Mouse (Mus musculus) ES-CJ7 (cell line): Measurements from ENCODE around the gene Sema3c.

Experiments
- DNase-seq: peaks from one replicate; pipeline ENCODE4 v3.0.0; 2011; ENCODE audit warnings: low read depth, low spot score

Sema3c gene

GRCm38 (mm10) chr5:17647643-17648226, 73.7 kb downstream of the Sema3c start:
- no peak for DNase-seq

- no peak for DNase-seq
These were observed 74.9 kb downstream of the Sema3c start for GRCm38 (mm10) chr5:17648865-17649542.

GRCm38 (mm10) chr5:17661223-17661622, 87.1 kb downstream of the Sema3c start:
- no peak for DNase-seq

DNA sequence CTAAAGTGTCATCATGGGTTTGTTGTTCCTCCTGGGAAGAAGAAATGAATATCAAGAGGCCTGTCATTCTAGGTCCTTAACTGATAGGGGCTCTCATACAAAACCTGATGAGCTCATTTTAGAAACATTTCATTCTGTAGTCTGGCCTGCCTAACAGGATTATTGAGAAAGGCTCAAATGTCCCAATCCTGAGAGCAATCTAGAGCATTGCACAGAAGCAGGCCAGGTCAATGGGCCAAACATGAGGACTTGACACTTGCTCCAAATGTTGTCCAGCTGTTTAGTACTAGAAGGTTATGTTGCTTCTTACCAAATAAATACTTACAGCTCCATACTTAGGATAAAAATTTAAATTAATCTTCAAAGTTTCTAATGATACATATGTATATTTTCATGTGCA, 97.3 kb downstream of the Sema3c start:
- no peak for DNase-seq

DNA sequence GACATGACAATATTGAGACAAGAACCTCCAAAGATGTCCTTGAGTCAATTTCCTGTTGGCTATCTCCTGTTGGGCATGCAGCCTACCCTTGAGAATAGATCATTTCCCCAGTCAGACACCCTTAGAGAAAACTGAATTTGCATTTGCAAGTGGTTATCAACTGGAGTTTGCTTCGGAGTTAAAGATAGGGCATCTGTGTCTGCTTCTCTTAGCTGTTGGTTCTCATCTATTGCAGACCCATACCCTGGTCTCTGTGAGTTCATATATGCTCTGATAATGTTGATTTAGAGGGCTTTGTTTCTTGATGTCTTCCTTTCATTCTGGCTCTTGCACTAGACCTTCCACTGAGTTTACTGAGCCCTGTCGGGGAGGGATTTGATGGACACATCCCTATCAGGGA, 106.8 kb downstream of the Sema3c start:
- no peak for DNase-seq

GRCm38 (mm10) chr5:17689121-17689520, 115.0 kb downstream of the Sema3c start:
- no peak for DNase-seq

DNA sequence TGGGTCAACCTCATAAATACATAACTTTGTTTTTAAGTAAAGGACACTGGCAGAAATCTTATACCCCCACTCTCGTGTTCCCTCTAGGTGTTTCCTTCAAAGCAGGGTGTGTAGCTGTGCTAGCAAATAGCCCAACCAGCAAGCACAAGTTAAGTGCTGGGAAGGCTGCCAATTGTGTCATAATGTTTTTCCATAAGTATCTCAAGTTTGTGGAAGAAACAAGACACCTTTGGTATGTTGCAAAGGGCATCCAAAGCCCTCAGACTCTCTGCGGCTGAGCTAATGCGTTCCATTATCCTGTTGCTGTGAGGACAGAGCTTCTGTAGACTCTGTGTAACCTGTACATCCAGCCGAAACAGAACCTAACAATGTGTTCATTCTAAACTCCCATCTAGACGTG, 115.5 kb downstream of the Sema3c start:
- DNase-seq: no peak

- DNase-seq: no peak
These were observed 121.3 kb downstream of the Sema3c start for GRCm38 (mm10) chr5:17695366-17695765.

DNA sequence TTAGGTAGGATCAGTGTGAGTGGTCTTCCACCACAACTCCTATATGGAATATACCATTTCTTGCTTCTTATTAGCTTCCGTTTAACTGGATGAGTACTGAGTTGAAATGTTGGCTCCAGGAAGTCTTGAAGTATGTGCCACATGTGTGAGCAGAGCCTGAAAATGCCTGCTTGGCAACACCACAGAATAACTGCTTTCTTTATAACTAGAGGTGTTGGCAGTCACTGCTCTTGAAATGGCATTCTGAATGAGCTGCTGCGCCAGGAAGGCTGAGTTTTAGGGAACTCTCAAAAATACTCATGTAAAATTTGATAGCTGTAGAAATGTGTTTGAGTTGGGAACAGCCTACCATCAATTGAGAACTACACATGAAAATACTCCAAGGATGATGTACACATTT, 124.8 kb downstream of the Sema3c start:
- DNase-seq: no peak

- DNase-seq: no peak
These were observed 130.1 kb downstream of the Sema3c start for GRCm38 (mm10) chr5:17704160-17704559.

GRCm38 (mm10) chr5:17707086-17707485, 133.0 kb downstream of the Sema3c start:
- no peak for DNase-seq

DNA sequence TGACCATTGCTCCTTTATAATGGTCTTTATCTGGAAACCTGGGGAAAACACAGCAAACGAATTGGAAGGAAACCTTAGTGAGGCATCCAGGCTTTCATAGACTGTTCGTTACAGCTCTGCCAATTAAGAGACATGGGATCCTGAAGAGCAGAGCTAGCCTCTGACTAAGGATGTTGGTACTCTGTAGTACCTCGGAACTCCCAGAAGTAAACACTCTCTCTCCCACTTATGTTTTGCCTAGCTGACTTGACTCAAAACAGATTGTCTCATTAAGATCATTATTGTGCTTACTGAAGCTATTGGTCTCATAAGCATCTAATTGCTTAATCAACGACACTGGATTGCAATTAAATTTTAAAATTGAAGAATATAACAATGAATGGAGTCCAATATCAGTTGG, 138.3 kb downstream of the Sema3c start:
- DNase-seq: no peak

DNA sequence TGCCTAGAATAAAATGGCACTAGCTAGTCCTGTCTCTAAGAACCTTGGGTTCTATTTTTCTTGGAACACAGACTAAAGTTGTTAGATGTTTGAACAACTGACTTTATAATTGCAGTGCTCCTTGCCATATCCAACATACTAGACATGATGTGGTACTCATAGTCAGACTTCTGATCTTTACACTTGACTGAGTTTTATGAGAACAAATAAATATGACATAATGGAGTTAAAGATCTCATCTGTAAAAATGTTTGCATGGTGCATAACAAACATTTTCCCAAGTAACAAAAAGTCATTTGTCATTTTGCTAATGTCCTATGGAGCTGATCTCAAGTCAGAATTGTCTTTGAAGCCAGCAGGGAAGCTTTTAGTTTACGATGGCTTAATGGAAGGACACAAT, 141.1 kb downstream of the Sema3c start:
- DNase-seq: no peak

GRCm38 (mm10) chr5:17720011-17720410, 145.9 kb downstream of the Sema3c start:
- no peak for DNase-seq

GRCm38 (mm10) chr5:17724031-17724430, 149.9 kb downstream of the Sema3c start:
- no peak for DNase-seq

DNA sequence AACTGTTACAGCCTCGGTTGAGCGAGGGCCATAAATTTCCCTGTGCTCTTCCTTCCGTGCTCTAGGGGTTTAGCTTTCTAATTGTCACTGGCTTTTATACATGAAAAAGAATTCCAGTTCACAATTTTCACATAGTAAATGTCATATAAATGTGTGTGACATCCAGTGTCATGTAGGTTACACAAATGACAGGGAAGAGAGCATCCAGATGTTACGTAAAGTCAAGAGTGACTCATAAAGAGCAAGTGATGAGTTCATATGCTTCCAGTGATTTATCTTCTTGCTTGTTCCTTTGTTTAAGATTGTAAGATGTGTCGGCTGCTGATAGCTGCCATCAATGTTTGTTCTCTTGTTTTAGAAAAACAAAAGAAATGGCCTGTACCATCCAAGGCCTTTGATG, 154.0 kb downstream of the Sema3c start:
- no peak for DNase-seq

DNA sequence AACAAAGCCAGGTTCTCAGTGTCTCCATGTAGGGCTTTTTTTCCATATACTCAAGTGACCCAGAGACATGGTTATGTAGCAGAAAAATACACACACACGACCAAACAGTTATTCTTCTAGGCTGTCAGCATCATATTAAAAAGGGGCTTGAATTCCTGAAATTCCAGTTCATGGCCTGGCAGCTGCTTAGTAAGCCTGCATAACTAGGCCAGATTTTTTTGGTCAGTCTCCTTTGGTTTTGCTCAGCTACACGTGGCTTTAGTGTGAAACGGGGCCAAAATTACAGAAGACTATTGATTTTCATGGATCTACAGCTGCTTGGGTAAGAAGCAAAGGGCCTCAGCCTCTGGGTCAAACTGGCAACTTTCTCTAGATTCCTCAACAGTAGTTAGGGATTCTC, 165.7 kb downstream of the Sema3c start:
- DNase-seq: no peak

DNA sequence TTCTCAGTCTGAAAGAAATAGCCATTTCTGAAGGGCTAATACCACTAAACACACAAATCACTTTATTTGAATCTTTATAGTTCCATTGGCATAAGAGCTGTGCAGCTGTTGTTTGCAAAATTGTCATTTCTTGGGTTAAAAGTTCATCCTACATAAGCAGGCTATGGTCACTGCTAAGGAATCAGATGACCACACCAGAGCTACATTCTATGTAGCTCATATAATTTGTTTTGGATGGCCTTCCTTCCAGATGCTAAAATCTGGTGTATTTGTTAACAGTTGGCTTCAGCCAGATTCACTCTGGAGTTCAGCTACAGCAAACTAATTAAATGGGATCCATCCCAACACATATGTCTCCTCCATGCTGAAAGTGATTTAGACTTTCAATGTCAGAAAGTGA, 172.4 kb downstream of the Sema3c start:
- DNase-seq: no peak

GRCm38 (mm10) chr5:17747143-17747542, 173.1 kb downstream of the Sema3c start:
- no peak for DNase-seq

- DNase-seq: no peak
These were observed 174.2 kb downstream of the Sema3c start for GRCm38 (mm10) chr5:17748293-17748692.

DNA sequence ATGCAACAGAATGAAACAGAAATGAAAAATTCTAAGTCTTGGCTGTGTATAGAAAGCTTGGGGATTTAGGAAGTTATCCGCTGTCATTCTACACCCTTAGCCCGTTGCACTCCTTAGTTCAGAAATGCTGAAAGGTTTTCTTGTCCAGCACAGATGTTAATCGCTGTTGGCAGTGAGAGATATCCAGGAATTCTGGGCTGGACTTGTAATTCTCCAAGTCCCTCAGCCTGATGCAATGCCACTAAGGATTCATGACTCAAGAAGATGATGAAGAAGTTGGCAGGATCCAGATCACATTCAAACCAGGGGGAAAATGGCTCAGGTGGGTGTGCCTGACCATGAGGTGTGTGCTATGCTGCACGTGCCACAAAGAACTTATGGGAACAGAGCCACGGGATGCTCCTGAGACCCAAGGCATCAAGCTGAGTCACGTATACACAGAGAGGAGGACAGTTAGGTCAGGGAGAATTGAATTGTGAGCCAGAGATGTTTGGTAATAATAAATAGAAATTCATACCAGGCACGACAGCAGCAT, 179.5 kb downstream of the Sema3c start:
- DNase-seq: no peak

DNA sequence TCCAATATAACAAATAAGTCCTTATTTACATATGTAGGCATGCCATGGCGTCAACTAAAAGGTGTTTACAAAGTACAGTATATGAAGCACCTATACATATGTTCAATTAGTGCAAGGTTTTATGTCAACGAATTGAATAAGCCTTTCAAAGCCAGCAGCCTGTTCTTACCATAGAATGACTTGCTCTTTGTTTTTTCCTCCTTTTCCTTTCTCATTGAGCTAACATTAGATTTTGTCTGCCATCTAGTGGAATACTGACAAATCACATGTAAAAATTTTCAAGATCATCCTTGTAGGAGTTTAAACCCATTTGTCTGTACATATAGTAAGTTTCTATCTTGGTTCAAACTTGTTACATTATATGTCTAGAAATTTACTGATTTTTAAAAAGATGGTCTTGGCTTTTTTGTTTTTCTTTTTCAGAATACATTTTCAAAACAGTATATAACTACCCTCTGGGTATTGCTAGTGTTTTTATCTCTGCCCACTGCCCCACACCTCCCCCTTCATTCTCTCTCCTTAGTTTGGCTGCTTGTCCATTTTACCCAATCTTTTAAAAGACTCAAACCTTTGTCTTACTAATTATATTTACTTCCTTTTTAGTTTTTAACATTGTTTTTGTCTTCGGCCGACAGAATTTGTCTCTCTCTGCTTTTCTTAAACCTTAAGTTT, 192.1 kb downstream of the Sema3c start:
- DNase-seq: peak; percentile 49

DNA sequence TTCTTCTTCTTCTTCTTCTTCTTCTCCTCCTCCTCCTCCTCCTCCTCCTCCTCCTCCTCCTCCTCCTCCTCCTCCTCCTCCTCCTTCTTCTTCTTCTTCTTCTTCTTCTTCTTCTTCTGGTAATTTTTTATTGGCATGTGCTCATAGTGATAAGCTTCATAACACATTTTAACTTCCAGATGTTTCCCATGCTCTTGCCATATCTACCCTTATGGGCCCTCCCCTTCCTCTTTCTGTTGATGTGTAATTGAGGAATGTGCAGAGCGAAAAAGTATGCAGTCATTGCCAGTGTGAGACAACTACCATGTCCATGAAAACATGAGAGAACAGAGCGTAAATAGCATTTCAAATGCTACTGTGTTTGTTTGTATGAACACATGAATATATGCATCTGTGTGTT, 196.2 kb downstream of the Sema3c start:
- no peak for DNase-seq
